Comparison of ENCODE assay signal across 1 mouse cellular context in genomic region chr11:11849513-11850311, GRCm38 (mm10).
TF ChIP-seq lines count a peak whose summit lies in the region.

No protein-coding gene starts in this region.

TF ChIP-seq in MEL, 35 proteins besides CTCF, POLR2A, EP300 and RAD21:
- TF ChIP-seq SIN3A (IDR thresholded peaks at IDR 0.05; ENCODE audit: low read length) (no peak), TCF12 (IDR thresholded peaks at IDR 0.05; ENCODE audit: low read depth, low read length) (peak; percentile 53; the same call in 1 of the 2 replicates), RCOR1 (IDR thresholded peaks at IDR 0.05; ENCODE audit: low read depth, low read length) (peak; percentile 64; the same call in 1 of the 2 replicates), MYB (IDR thresholded peaks at IDR 0.05; ENCODE audit: low read depth, low read length) (no peak), USF2 (IDR thresholded peaks at IDR 0.05; ENCODE audit: borderline replicate concordance in 1 of 2, insufficient read depth in 1 of 2, low read depth in 1 of 2, low read length in 2 of 2) (no peak), GATA1 (IDR thresholded peaks at IDR 0.05; ENCODE audit: low read depth, low read length) (peak; percentile 63), MEF2A (IDR thresholded peaks at IDR 0.05; ENCODE audit: extremely low read depth, insufficient replicate concordance, low read depth, low read length, poor library complexity, severe bottlenecking) (no peak), MAZ (IDR thresholded peaks at IDR 0.05; ENCODE audit: low read depth, low read length) (no peak)
